ENCODE assay signal across 10 mouse cellular contexts in genomic region chr5:120231435-120232147, GRCm38 (mm10).
DNase-seq lines count a peak whose midpoint lies in the region; ATAC-seq lines count a peak whose summit lies in the region.
"Had no signal": no experiment of that assay in that cellular context is flagged by ENCODE, and none has a peak within 500 bp of the region (broad histone marks: within the 10 kb centered on the region; RNA-seq: fewer than 3 reads in every experiment).

No protein-coding gene starts in this region.

- no peak for DNase-seq in heart, adult 9 months (ENCODE audit: low spot score in 2 of 2)
- DNase-seq in R1 (ENCODE audit: low read depth, low spot score) (peak; percentile 56), adipocyte (ENCODE audit: low spot score) (no peak)
- DNase-seq in forebrain, embryonic 11.5 days (ENCODE audit: low spot score) = peak; percentile 83
- DNase-seq in Muller cell, postnatal 12 days (ENCODE audit: inconsistent ontology term) = no peak
- DNase-seq: adrenal gland, postnatal 25 days had no signal

- 8% methylated on average over 25 of the region's 25 CpGs for WGBS in heart, embryonic 12.5 days
- 5% methylated on average over 25 of the region's 25 CpGs for WGBS in forebrain, embryonic 11.5 days
- WGBS in limb, embryonic 13.5 days = 5% methylated on average over 25 of the region's 25 CpGs

- no peak overlapping the region for H3K4me3 ChIP-seq in heart, embryonic 12.5 days
- H3K4me3 ChIP-seq in forebrain, embryonic 11.5 days (ENCODE audit: low read depth, low read length) = peak overlapping the region; percentile 17; the same call in 1 of the 2 replicates
- H3K4me3 ChIP-seq in limb, embryonic 13.5 days = peak overlapping the region; percentile 14

- H3K4me1 ChIP-seq in heart, embryonic 12.5 days (replicated peaks) = peaks cover 3% of the 10 kb centered on the region; the same call in 1 of the 2 replicates
- peaks cover 7% of the 10 kb centered on the region; the same call in 1 of the 2 replicates for H3K4me1 ChIP-seq in forebrain, embryonic 11.5 days (replicated peaks; ENCODE audit: control insufficient read depth, insufficient read depth, low read length)
- peaks cover 22% of the 10 kb centered on the region for H3K4me1 ChIP-seq in limb, embryonic 13.5 days

- no peak overlapping the region for H3K9ac ChIP-seq in heart, embryonic 12.5 days
- H3K9ac ChIP-seq in forebrain, embryonic 11.5 days (ENCODE audit: low read length) = peak overlapping the region; percentile 49
- no peak overlapping the region for H3K9ac ChIP-seq in limb, embryonic 13.5 days
- H3K9ac ChIP-seq: liver, embryonic 14.5 days had no signal

- H3K4me2 ChIP-seq in heart, embryonic 12.5 days = peak overlapping the region; percentile 39
- H3K4me2 ChIP-seq in forebrain, embryonic 11.5 days (ENCODE audit: low read depth, low read length, severe bottlenecking) = peak overlapping the region; percentile 53
- H3K4me2 ChIP-seq in limb, embryonic 13.5 days (replicated peaks) = peak overlapping the region; percentile 56

- H3K27ac ChIP-seq in heart, embryonic 12.5 days (ENCODE audit: poor library complexity, severe bottlenecking) = no peak overlapping the region
- H3K27ac ChIP-seq in forebrain, embryonic 11.5 days (ENCODE audit: low read depth, low read length) = peak overlapping the region; percentile 64
- H3K27ac ChIP-seq in limb, embryonic 13.5 days = no peak overlapping the region
- H3K27ac ChIP-seq: liver, embryonic 14.5 days had no signal

- no peak for ATAC-seq in heart, embryonic 12.5 days (ENCODE audit: insufficient number of reproducible peaks, low FRiP score)
- ATAC-seq in forebrain, embryonic 11.5 days (replicated peaks; ENCODE audit: low FRiP score) = peak; percentile 39
- no peak for ATAC-seq in limb, embryonic 13.5 days (ENCODE audit: low FRiP score, low read depth)
- ATAC-seq in cerebellum, adult (ENCODE audit: insufficient number of reproducible peaks, low FRiP score, low TSS enrichment) = no peak

- peaks cover 71% of the 10 kb centered on the region for H3K27me3 ChIP-seq in heart, embryonic 12.5 days (replicated peaks)
- H3K27me3 ChIP-seq in forebrain, embryonic 11.5 days (ENCODE audit: control insufficient read depth, insufficient read depth, low read length) = no peaks in the 10 kb centered on the region; the same call in 1 of the 2 replicates
- H3K27me3 ChIP-seq in limb, embryonic 13.5 days = peaks cover 48% of the 10 kb centered on the region

- no peaks in the 10 kb centered on the region for H3K36me3 ChIP-seq in heart, embryonic 12.5 days
- no peaks in the 10 kb centered on the region for H3K36me3 ChIP-seq in forebrain, embryonic 11.5 days (ENCODE audit: control insufficient read depth, insufficient read depth, low read length)
- H3K36me3 ChIP-seq in limb, embryonic 13.5 days = no peaks in the 10 kb centered on the region

- H3K9me3 ChIP-seq in heart, embryonic 12.5 days (replicated peaks) = no peaks in the 10 kb centered on the region
- H3K9me3 ChIP-seq in forebrain, embryonic 11.5 days (ENCODE audit: control insufficient read depth, low read length) = no peaks in the 10 kb centered on the region
- H3K9me3 ChIP-seq in limb, embryonic 13.5 days = no peaks in the 10 kb centered on the region

Comparison
In these comparisons a context has a peak if more than half of its experiments do, and no peak if none do; other contexts are left out.
1. DNase-seq: peak in R1 (single experiment) and forebrain, embryonic 11.5 days (single experiment); none in heart, adult 9 months (0 of 2), adipocyte (single experiment) and Muller cell, postnatal 12 days (single experiment).
2. Peak in every context shown above with its lines, with median percentiles within 50 percentile points of each other: H3K4me2 ChIP-seq.